Mouse (Mus musculus): ENCODE data around the gene Mfn2. TPM values are rescaled to one million over a fixed set of nuclear protein-coding genes. Genes with fewer than 3 reads are reported as not detected.

The Mfn2 gene
- polyA plus RNA-seq (2014; fragmentation: Nextera tagmentation; extraction: Ambion mirVana) = 37.0 and 37.5 TPM in 2 replicates

DNA sequence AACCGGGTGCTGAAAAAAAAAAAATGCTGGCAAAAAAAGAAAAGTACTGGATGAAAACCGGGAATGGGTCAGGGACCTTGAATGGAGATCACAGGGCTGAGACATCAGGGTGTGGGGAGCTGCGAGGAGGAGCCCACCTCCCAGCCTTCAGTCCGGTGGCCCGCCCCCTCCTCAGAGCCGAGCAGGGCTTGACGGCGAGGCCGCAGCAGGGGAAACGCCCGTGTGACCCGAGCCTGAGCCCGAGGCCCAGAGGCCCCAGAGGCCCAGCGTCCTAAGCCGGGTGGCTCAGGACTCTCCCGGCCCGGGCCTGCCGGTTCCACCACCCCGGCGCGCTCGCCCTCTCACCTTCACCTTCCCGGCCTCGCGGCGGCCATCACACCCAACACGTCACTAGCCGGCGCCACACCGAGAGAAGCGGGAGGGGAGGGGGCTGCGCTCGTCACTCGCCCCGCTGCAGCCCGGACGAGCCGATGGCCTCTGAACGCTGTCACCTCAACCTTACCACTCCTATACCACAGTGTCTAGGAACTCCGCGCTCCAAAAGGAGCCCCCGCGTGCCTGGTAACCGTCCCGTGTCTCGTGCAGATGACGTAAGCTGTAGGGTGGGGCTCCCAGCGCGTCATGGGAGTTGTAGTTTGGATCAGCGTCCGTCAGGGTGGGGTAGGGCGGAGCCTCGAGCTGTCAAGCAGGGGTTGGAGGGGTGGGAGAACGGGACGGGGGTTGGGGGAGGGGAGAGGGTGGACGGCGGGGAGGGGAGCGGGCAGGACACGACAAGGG is at the start of gene Mfn2:
Gene Mfn2, minus strand, starts transcription at position 392 of the 777 bp plus-strand sequence.
- no peaks in the 10 kb centered on the region for H3K9me3 ChIP-seq (ENCODE audit: control insufficient read depth, low read length)
- H3K9ac ChIP-seq (ENCODE audit: low read depth, low read length) = peak within 1 kb of the TSS; percentile 91
- peak within 1 kb of the TSS; percentile 71 for H3K4me2 ChIP-seq (ENCODE audit: low read depth, low read length)
- peak within 1 kb of the TSS; percentile 85 for H3K27ac ChIP-seq (replicated peaks; ENCODE audit: low read depth, low read length)
- peaks cover 11% of the 10 kb centered on the region for H3K4me1 ChIP-seq (ENCODE audit: control insufficient read depth, insufficient read depth, low read length)
- WGBS = 0% methylated on average over 34 of the region's 59 CpGs
- peaks cover 27% of the 10 kb centered on the region for H3K36me3 ChIP-seq (ENCODE audit: control insufficient read depth, insufficient read depth, low read length)
- H3K4me3 ChIP-seq (ENCODE audit: low read depth, low read length) = peak within 1 kb of the TSS; percentile 81
- DNase-seq (ENCODE audit: low spot score) = peak; percentile 95
- peak; percentile 93 for ATAC-seq (ENCODE audit: low read depth)
- H3K27me3 ChIP-seq (replicated peaks; ENCODE audit: control insufficient read depth, insufficient read depth, low read length) = no peaks in the 10 kb centered on the region

DNA sequence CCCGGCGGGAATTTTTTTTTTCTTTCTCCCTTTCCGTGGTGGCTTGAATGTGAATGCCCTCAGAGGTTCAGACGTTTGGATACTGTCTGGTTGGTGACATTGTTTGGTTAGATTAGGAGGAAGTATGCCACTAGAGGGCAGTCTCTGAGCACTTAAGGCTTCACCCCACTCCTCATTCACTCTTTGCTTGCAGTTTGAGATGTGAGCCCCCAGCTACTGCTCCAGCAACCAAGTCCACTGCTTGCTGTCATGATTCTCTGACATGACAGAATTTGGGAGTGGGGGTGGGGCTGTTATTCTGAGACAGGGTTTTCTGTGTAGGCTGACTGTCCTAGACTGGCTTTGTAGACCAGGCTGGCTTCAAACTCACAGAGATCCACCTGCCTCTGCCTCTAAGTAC is 49.1 kb upstream of the Mfn2 start:
- H3K4me1 ChIP-seq (ENCODE audit: control insufficient read depth, insufficient read depth, low read length) = no peaks in the 10 kb centered on the region
- H3K4me2 ChIP-seq (ENCODE audit: low read depth, low read length) = no peak overlapping the region
- ATAC-seq (ENCODE audit: low read depth) (no peak), DNase-seq (ENCODE audit: low spot score) (peak; percentile 38)
- WGBS = 8% methylated on average over 4 of the region's 4 CpGs
- no peak overlapping the region for H3K9ac ChIP-seq (ENCODE audit: low read depth, low read length)
- H3K9me3 ChIP-seq (ENCODE audit: control insufficient read depth, low read length) = no peaks in the 10 kb centered on the region
- H3K27ac ChIP-seq (replicated peaks; ENCODE audit: low read depth, low read length) = no peak overlapping the region
- no peaks in the 10 kb centered on the region for H3K27me3 ChIP-seq (replicated peaks; ENCODE audit: control insufficient read depth, insufficient read depth, low read length)
- no peak overlapping the region for H3K4me3 ChIP-seq (ENCODE audit: low read depth, low read length)
- H3K36me3 ChIP-seq (ENCODE audit: control insufficient read depth, insufficient read depth, low read length) = peaks cover 2% of the 10 kb centered on the region; the same call in 1 of the 2 replicates

DNA sequence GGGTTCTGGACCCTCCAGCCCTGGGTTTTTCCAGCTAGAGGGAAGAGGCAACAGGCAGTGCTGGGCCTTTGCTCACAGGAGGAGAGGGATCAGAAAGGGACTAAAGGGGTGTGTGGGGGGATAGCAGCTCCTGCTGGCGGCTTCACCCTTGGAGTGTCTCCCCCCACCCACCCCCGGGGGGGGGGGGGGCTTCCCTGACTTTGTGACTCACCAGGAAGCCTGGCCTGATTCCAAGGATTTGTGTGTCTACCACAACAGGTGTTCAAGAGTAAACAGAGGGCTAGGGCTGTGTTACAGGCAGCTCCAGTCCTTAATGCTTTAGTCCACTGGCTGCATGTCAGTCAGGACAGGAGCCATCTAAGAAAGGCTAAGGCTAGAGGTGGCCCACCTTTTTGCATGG is 43.0 kb upstream of the Mfn2 start:
- no peaks in the 10 kb centered on the region for H3K9me3 ChIP-seq (ENCODE audit: control insufficient read depth, low read length)
- H3K4me1 ChIP-seq (ENCODE audit: control insufficient read depth, insufficient read depth, low read length) = peaks cover 7% of the 10 kb centered on the region; the same call in 1 of the 2 replicates
- no peak overlapping the region for H3K4me2 ChIP-seq (ENCODE audit: low read depth, low read length)
- ATAC-seq (ENCODE audit: low read depth) (no peak), DNase-seq (ENCODE audit: low spot score) (peak; percentile 39)
- peaks cover 56% of the 10 kb centered on the region for H3K36me3 ChIP-seq (ENCODE audit: control insufficient read depth, insufficient read depth, low read length)
- no peak overlapping the region for H3K9ac ChIP-seq (ENCODE audit: low read depth, low read length)
- no peaks in the 10 kb centered on the region for H3K27me3 ChIP-seq (replicated peaks; ENCODE audit: control insufficient read depth, insufficient read depth, low read length)
- no peak overlapping the region for H3K4me3 ChIP-seq (ENCODE audit: low read depth, low read length)
- 81% methylated on average over 2 of the region's 2 CpGs for WGBS
- H3K27ac ChIP-seq (replicated peaks; ENCODE audit: low read depth, low read length) = no peak overlapping the region

DNA sequence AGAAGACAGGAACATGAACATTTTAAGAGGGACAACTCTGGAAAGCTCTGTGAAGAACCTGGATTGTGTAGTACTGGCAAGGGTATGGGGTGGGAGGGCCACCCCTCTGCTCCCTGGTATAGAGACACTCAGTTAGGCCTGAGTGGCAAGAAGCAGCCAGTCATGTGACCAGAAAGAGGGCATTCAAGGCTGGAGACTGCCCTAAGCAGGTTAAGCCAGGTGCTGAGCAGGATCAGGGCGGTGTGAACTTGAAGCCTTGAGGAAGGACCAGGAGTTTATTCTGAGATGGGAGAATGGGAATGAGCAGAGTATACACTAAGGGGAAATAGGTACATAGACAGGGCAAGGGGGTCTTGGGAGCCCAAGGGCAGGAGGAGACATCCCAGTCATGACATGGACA is 38.5 kb upstream of the Mfn2 start:
- Histone ChIP-seq H3K4me3 (ENCODE audit: low read depth, low read length) (no peak overlapping the region), H3K4me1 (ENCODE audit: control insufficient read depth, insufficient read depth, low read length) (peaks cover 40% of the 10 kb centered on the region), H3K27ac (replicated peaks; ENCODE audit: low read depth, low read length) (no peak overlapping the region), H3K27me3 (replicated peaks; ENCODE audit: control insufficient read depth, insufficient read depth, low read length) (no peaks in the 10 kb centered on the region), H3K4me2 (ENCODE audit: low read depth, low read length) (0 out of 2 replicates have a peak overlapping the region, but pooled peaks have one; percentile 4), H3K36me3 (ENCODE audit: control insufficient read depth, insufficient read depth, low read length) (peaks cover 50% of the 10 kb centered on the region), H3K9ac (ENCODE audit: low read depth, low read length) (no peak overlapping the region), H3K9me3 (ENCODE audit: control insufficient read depth, low read length) (no peaks in the 10 kb centered on the region)
- 95% methylated on average over 1 of the region's 1 CpGs for WGBS
- ATAC-seq (ENCODE audit: low read depth) (no peak), DNase-seq (ENCODE audit: low spot score) (no peak)

DNA sequence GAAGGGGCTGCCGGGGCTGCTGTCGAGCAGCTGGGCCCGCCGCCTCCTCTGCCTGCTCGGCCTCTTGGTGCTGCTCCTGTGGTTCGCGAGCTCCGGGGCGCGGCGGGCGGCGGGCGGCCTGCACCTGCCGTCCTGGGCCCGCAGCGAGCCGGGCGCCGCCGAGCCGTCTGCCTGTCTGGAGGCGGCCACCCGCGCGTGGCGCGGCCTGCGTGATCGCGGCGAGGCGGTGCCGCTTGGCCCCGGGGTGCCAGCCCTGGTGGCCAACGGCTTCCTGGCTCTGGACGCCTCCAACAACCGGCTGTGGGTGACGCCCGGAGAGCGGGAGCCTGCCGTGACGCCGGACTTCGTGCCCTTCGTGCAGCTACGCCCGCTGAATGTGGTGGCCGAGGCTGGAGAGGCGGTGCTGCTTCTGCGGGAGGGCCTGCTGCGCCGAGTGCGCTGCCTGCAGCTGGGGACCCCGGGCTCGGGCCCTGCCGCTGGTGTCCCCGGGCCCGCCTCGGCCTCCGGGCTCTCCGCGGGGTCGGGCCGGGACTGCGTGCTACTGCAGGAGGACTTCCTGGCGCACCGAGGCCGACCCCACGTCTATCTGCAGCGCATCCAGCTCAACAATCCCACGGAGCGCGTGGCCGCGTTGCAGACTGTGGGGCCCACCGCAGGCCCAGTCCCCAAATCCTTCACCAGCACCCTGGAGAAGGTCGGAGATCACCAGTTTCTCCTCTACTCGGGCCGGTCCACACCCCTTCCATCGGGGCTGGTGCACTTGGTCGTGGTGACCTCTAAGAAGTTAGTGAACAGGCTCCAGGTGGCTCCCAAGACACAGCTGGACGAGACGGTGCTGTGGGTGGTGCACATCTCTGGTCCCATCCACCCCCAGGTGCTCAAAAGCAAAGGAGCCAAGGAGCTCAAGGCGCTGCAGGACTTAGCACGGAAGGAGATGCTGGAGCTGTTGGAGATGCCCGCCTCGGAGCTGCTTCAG is 36.8 kb upstream of the Mfn2 start:
- 17% methylated on average over 21 of the region's 88 CpGs for WGBS

DNA sequence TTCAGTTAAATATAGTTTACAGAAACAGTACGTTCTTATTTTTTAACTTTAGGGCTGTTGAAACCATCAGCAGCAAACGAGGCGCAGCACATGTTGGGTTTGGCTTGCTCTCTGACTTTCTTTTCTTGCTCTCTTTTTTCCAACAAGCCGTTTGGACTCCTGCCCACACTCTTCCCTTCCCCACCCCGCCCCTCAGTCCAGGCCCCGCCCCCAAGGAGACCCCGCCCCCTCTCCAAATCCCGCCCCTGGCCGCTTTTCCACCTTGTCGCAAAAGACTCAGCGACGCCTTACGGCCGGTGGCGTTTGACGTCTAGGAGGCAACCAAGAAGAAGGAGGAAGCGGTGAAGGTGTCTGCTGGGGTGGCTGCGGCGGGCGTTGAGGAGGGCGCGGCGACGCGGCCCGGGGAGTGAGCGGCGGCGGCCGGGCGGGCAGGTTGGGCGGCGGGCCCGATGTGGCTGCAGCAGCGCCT is 36.1 kb upstream of the Mfn2 start, which contains the start of gene 2510039O18Rik:
Gene 2510039O18Rik, plus strand, starts transcription at position 320 of the 469 bp plus-strand sequence.
- peak; percentile 97 for DNase-seq (ENCODE audit: low spot score)
- peak within 1 kb of the TSS; percentile 91 for H3K27ac ChIP-seq (replicated peaks; ENCODE audit: low read depth, low read length)
- ATAC-seq (ENCODE audit: low read depth) = peak; percentile 61
- peaks cover 26% of the 10 kb centered on the region for H3K36me3 ChIP-seq (ENCODE audit: control insufficient read depth, insufficient read depth, low read length)
- peak within 1 kb of the TSS; percentile 91 for H3K4me3 ChIP-seq (ENCODE audit: low read depth, low read length)
- 2% methylated on average over 19 of the region's 35 CpGs for WGBS
- H3K9ac ChIP-seq (ENCODE audit: low read depth, low read length) = peak within 1 kb of the TSS; percentile 77
- no peaks in the 10 kb centered on the region for H3K9me3 ChIP-seq (ENCODE audit: control insufficient read depth, low read length)
- peak within 1 kb of the TSS; percentile 98 for H3K4me2 ChIP-seq (ENCODE audit: low read depth, low read length)
- peaks cover 56% of the 10 kb centered on the region for H3K4me1 ChIP-seq (ENCODE audit: control insufficient read depth, insufficient read depth, low read length)
- no peaks in the 10 kb centered on the region for H3K27me3 ChIP-seq (replicated peaks; ENCODE audit: control insufficient read depth, insufficient read depth, low read length)

More for the DNA sequence above, 36.8 kb upstream of the Mfn2 start:
- DNase-seq (ENCODE audit: low spot score) (no peak), ATAC-seq (ENCODE audit: low read depth) (peak; percentile 50)
- Histone ChIP-seq H3K4me2 (ENCODE audit: low read depth, low read length) (peak overlapping the region; percentile 98), H3K36me3 (ENCODE audit: control insufficient read depth, insufficient read depth, low read length) (peaks cover 33% of the 10 kb centered on the region), H3K27me3 (replicated peaks; ENCODE audit: control insufficient read depth, insufficient read depth, low read length) (no peaks in the 10 kb centered on the region), H3K4me1 (ENCODE audit: control insufficient read depth, insufficient read depth, low read length) (peaks cover 52% of the 10 kb centered on the region), H3K27ac (replicated peaks; ENCODE audit: low read depth, low read length) (peak overlapping the region; percentile 35; the same call in 1 of the 2 replicates), H3K9me3 (ENCODE audit: control insufficient read depth, low read length) (no peaks in the 10 kb centered on the region), H3K9ac (ENCODE audit: low read depth, low read length) (peak overlapping the region; percentile 77), H3K4me3 (ENCODE audit: low read depth, low read length) (peak overlapping the region; percentile 91)

DNA sequence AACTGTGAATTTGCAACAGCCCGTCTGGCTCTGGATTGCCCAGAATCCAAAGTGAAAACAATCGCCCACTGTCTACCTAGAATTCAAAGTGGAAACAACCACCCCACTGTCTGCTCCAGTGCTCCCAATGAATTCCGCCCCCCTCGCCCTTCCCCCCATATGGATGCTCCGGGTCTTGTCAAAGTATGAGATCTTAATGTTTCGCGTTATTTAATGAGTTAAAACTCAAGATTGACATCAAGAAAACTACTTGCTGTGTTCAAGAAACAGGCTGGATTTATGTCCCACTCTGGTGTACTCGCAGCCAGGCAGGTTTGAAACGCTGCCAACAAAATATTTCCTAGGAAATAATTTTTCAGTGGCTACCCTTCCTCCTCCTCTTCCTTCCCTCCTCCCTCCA is 35.6 kb upstream of the Mfn2 start:
- ATAC-seq (ENCODE audit: low read depth) = no peak
- WGBS = 33% methylated on average over 9 of the region's 9 CpGs
- peak overlapping the region; percentile 91 for H3K27ac ChIP-seq (replicated peaks; ENCODE audit: low read depth, low read length)
- H3K4me1 ChIP-seq (ENCODE audit: control insufficient read depth, insufficient read depth, low read length) = peaks cover 61% of the 10 kb centered on the region
- peaks cover 21% of the 10 kb centered on the region for H3K36me3 ChIP-seq (ENCODE audit: control insufficient read depth, insufficient read depth, low read length)
- no peaks in the 10 kb centered on the region for H3K27me3 ChIP-seq (replicated peaks; ENCODE audit: control insufficient read depth, insufficient read depth, low read length)
- H3K9ac ChIP-seq (ENCODE audit: low read depth, low read length) = no peak overlapping the region
- H3K4me2 ChIP-seq (ENCODE audit: low read depth, low read length) = peak overlapping the region; percentile 98
- H3K4me3 ChIP-seq (ENCODE audit: low read depth, low read length) = peak overlapping the region; percentile 91; the same call in 1 of the 2 replicates
- no peaks in the 10 kb centered on the region for H3K9me3 ChIP-seq (ENCODE audit: control insufficient read depth, low read length)
- DNase-seq (ENCODE audit: low spot score) = peak; percentile 64

All from embryonic facial prominence, embryonic 14.5 days (tissue).